Mouse (Mus musculus): ENCODE results near the gene Pla2g7. TPM values are rescaled to one million over a fixed set of nuclear protein-coding genes. Genes with fewer than 3 reads are reported as not detected.

Gene Pla2g7
- total RNA-seq, 2 experiments from 2014 or later: 24.5 to 26.7 TPM

DNA sequence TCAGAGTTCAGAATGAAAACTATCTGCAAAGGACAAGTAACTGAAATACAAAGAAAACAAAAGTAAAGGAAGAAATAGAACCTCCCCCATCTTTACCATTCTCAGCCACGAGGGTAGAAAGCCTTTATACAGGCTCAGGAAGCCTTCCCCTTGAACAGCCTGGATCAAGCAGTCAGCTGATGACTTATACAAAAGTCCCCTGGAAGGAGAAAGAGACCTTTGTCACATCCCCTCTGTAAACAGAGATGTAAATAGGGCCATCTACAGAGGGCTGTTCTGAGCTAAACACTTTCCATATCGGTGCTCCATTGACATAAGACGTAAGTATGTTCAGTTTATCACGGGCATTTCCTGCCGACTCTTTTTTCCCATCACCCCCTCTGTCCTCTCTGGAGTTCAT, 79.0 kb downstream of the Pla2g7 start:
- DNase-seq: no peak

DNA sequence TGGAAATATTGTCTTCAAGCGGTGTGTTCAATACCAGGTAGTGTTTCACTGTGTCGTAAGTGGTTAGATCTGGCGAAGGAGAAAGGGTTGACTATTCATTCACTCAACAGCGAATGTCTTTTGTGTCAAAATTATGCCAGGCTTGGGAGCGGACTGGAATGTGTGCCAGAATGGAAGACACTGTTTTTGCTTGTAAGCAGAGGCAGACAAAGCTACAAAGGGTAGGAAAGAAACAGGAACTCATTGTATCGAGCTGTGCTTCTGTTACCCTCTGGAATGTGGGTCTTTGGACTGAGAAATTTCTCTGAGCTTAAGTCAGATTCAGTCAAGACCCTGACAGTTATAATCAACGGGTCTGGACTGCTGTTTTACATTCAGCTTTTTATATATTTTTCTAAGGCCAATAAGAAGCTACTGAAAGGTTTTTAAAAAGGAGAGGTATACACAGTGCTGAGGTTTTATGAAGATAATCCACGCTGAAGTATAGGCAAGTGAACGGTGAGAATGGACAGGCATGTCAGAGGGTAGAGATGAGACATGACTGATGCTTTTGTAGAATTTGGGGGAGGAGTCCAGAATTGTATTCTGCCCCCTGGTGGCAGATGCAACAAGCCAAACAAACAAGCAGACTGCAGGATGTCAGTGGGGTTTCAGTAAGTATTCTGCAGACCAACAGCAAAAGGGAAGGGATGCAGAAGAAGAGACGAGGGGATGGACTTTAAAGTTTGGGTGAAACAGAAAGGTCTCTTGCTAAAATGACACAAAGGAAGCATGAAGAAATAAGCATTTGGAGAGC, 81.9 kb downstream of the Pla2g7 start:
- no peak for DNase-seq

DNA sequence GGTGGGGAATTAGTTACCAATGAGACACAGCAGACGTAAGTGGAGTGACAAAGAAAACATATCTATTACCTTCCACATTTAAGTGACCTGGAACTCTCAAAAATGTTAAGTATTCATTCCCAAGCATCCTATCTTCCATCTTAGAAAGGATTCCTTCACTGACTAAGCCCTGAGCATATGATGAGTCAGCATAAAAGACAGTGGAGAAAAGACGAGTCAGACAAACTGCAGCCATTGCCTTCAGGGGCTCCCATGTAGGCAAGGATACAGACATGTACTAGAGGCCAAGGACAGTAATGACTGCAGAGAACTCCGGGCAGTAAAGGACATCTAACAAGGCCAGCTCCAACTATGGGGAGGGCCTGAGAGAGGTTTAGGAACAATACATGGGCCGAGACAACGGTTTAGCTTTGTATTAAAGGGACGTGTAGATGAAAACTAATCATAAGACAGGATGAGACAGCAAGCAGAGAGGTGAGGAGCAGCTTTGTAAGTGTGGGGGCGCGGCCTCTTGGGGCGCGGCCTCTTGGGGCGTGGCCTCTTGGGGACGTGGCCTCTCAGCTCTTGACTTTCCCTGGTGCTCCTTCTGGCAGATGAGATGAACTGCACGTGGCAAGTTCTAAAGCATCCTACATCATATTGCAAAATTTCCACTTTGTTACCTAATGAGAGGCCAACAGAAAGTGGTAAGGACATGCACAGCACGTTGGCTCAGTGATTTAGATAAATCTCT, 83.6 kb downstream of the Pla2g7 start:
- no peak for DNase-seq

Other genes starting within 250 kb of the Pla2g7 start
- gene Adgrf5, start 207.6 kb upstream of the Pla2g7 start, total RNA-seq (2021): 100 to 1,000 TPM; 122 to 125 TPM
- under 1 TPM in 1 of 2 experiments, not detected in 1; 0.33 TPM for gene Mep1a, start 65.3 kb upstream of the Pla2g7 start, total RNA-seq (2021)
- gene Ankrd66, start 24.5 kb upstream of the Pla2g7 start, total RNA-seq (2021): not detected
- not detected for gene Tdrd6, start 62.2 kb downstream of the Pla2g7 start, total RNA-seq (2021)
- gene Slc25a27, start 99.1 kb downstream of the Pla2g7 start, total RNA-seq (2021): 1 to 10 TPM; 3.1 to 6.7 TPM
- gene Cyp39a1, start 99.3 kb downstream of the Pla2g7 start, total RNA-seq (2021): 10 to 100 TPM in 1 of 2 experiments, 1 to 10 TPM in 1; 8.0 to 10.9 TPM
- gene Rcan2, start 233.3 kb downstream of the Pla2g7 start, total RNA-seq (2021): 10 to 100 TPM; 10.2 to 12.6 TPM

Data from adrenal gland, postnatal 10 days (tissue).